ENCODE assay signal across 8 mouse cellular contexts in the genomic region with DNA sequence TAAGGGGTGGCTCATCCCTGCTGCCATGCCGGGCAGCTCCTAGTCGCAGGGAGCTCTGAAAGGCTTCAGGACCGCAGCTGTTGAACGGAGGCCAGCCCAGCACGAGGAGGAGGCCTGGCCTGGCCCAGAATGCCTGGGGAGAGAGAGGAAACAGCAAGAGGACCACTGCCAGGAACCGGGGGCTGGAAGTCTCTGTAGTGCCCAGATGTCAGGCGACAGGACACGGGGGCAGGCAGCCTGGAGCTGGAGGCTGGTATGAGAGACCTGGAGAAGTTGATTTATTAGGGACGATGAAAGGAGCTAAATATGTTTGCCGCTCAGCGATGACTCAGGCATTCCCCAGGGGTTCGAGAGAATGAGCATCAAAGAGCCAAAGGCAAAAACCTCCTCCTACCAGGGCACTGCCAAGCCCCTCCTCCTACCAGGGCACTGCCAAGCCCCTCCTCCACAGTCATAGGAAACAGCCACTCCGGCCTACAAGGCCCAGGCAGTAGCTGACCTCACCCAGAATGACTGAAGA. TPM values are rescaled to one million over a fixed set of nuclear protein-coding genes. Genes with fewer than 3 reads are reported as not detected.
DNase-seq lines count a peak whose midpoint lies in the region; ATAC-seq and TF ChIP-seq lines count a peak whose summit lies in the region.

No protein-coding gene starts in this region.

- TF ChIP-seq CTCF in cortical plate, adult 2 months (IDR thresholded peaks at IDR 0.05; ENCODE audit: extremely low read depth, insufficient read depth, low read length) = no peak
- no peak for TF ChIP-seq CTCF in stomach, postnatal 0 days (IDR thresholded peaks at IDR 0.05; ENCODE audit: low read depth)

- DNase-seq in right cerebral cortex, adult 18-20 months = peak; percentile 68
- DNase-seq in right cerebral cortex, postnatal 36 days (ENCODE audit: low spot score in 2 of 2) = no peak
- peak; percentile 83 for DNase-seq in lung, postnatal 14 days
- DNase-seq in stomach, postnatal 0 days (ENCODE audit: low spot score) = peak; percentile 62

- TF ChIP-seq POLR2A in cortical plate, adult 2 months (IDR thresholded peaks at IDR 0.05; ENCODE audit: extremely low read depth, insufficient read depth, low read length) = no peak

- no peaks in the 10 kb centered on the region for H3K4me1 ChIP-seq in cortical plate, adult 2 months (ENCODE audit: control insufficient read depth, insufficient read depth, low read length)
- peaks cover 0 to 6% of the 10 kb centered on the region in 2 experiments; a peak in 2 of 4 replicates for H3K4me1 ChIP-seq in heart, embryonic 14.5 days (ENCODE audit: control insufficient read depth in 2 of 2, insufficient read depth in 2 of 2, low read length in 2 of 2)
- no peaks in the 10 kb centered on the region; the same call in 1 of the 2 replicates for H3K4me1 ChIP-seq in kidney, embryonic 16.5 days (ENCODE audit: insufficient read depth, low read length)
- H3K4me1 ChIP-seq in stomach, postnatal 0 days (replicated peaks; ENCODE audit: control insufficient read depth, insufficient read depth) = no peaks in the 10 kb centered on the region

- H3K9ac ChIP-seq in heart, embryonic 14.5 days (ENCODE audit: low read length) = no peak overlapping the region
- H3K9ac ChIP-seq in kidney, embryonic 16.5 days (replicated peaks; ENCODE audit: low read length) = no peak overlapping the region
- no peak overlapping the region for H3K9ac ChIP-seq in stomach, postnatal 0 days (ENCODE audit: low read length)

- TF ChIP-seq EP300 in stomach, postnatal 0 days (optimal IDR thresholded peaks at IDR 0.05) = peak; percentile 31

- peak overlapping the region; percentile 48 for H3K27ac ChIP-seq in cortical plate, adult 2 months (ENCODE audit: insufficient read depth, low read length)
- H3K27ac ChIP-seq in heart, embryonic 14.5 days (replicated peaks in 1 of 2; ENCODE audit: control insufficient read depth in 1 of 2, insufficient read depth in 1 of 2, low read depth in 2 of 2, low read length in 2 of 2) = peak overlapping the region; percentile 5 to 44; a peak in 2 of 4 replicates
- H3K27ac ChIP-seq in kidney, embryonic 16.5 days (ENCODE audit: low read length) = no peak overlapping the region
- peak overlapping the region; percentile 5; the same call in 1 of the 2 replicates for H3K27ac ChIP-seq in stomach, postnatal 0 days (replicated peaks)

- H3K36me3 ChIP-seq in heart, embryonic 14.5 days (ENCODE audit: control insufficient read depth, insufficient read depth, low read length) = no peaks in the 10 kb centered on the region
- H3K36me3 ChIP-seq in kidney, embryonic 16.5 days (ENCODE audit: insufficient read depth, low read length) = no peaks in the 10 kb centered on the region
- no peaks in the 10 kb centered on the region for H3K36me3 ChIP-seq in stomach, postnatal 0 days (ENCODE audit: control insufficient read depth, insufficient read depth, low read length)

- 38% methylated on average over 13 of the region's 13 CpGs for WGBS in heart, embryonic 14.5 days
- 31% methylated on average over 13 of the region's 13 CpGs for WGBS in kidney, embryonic 16.5 days
- 21% methylated on average over 13 of the region's 13 CpGs for WGBS in stomach, postnatal 0 days

- peaks cover 16% of the 10 kb centered on the region for H3K27me3 ChIP-seq in heart, embryonic 14.5 days (ENCODE audit: control insufficient read depth, insufficient read depth, low read length)
- H3K27me3 ChIP-seq in kidney, embryonic 16.5 days (ENCODE audit: insufficient read depth, low read length) = no peaks in the 10 kb centered on the region
- H3K27me3 ChIP-seq in stomach, postnatal 0 days (ENCODE audit: control insufficient read depth, insufficient read depth, low read length) = no peaks in the 10 kb centered on the region

- peak; percentile 63 for ATAC-seq in heart, embryonic 14.5 days (ENCODE audit: insufficient number of reproducible peaks, insufficient read depth, low FRiP score, low read depth)
- ATAC-seq in kidney, embryonic 16.5 days (ENCODE audit: low FRiP score, low TSS enrichment) = peak; percentile 74
- peak; percentile 85 for ATAC-seq in stomach, postnatal 0 days (ENCODE audit: low FRiP score, low TSS enrichment)
- ATAC-seq in granulocyte monocyte progenitor cell, adult 5-6 weeks (replicated peaks; ENCODE audit: poor library complexity, severe bottlenecking) = no peak

- no peaks in the 10 kb centered on the region; the same call in 1 of the 2 replicates for H3K9me3 ChIP-seq in heart, embryonic 14.5 days (ENCODE audit: control insufficient read depth, low read length)
- H3K9me3 ChIP-seq in kidney, embryonic 16.5 days (ENCODE audit: low read length) = no peaks in the 10 kb centered on the region
- no peaks in the 10 kb centered on the region for H3K9me3 ChIP-seq in stomach, postnatal 0 days (ENCODE audit: control insufficient read depth, low read length)

- no peak overlapping the region for H3K4me3 ChIP-seq in cortical plate, adult 2 months (ENCODE audit: insufficient read depth, low read length)
- no peak overlapping the region for H3K4me3 ChIP-seq in heart, embryonic 14.5 days (ENCODE audit: control insufficient read depth in 1 of 2, insufficient read depth in 1 of 2, low read depth in 1 of 2, low read length in 2 of 2)
- no peak overlapping the region for H3K4me3 ChIP-seq in kidney, embryonic 16.5 days (ENCODE audit: low read length)
- no peak overlapping the region for H3K4me3 ChIP-seq in stomach, postnatal 0 days (ENCODE audit: low read depth, low read length)

- no peak overlapping the region; the same call in 1 of the 2 replicates for H3K4me2 ChIP-seq in heart, embryonic 14.5 days (ENCODE audit: low read length)
- no peak overlapping the region for H3K4me2 ChIP-seq in kidney, embryonic 16.5 days (replicated peaks; ENCODE audit: low read depth, low read length)
- H3K4me2 ChIP-seq in stomach, postnatal 0 days (replicated peaks; ENCODE audit: low read depth) = no peak overlapping the region

RNA-seq across cellular contexts. Expression of gene Cyth4, which starts 27.6 kb away (rescaled TPM):
- 14.0 and 15.7 TPM in 2 replicates for polyA plus RNA-seq in cortical plate, adult 2 months (2012; rRNA removed)
- polyA plus RNA-seq in heart, embryonic 14.5 days (2014; fragmentation: Nextera tagmentation; extraction: Ambion mirVana) = 2.4 and 3.3 TPM in 2 replicates
- 7.7 and 8.3 TPM in 2 replicates for polyA plus RNA-seq in kidney, embryonic 16.5 days (2015; fragmentation: Nextera tagmentation; extraction: Ambion mirVana)
- polyA plus RNA-seq in stomach, postnatal 0 days (2015; fragmentation: Nextera tagmentation; extraction: Ambion mirVana) = 5.2 and 5.8 TPM in 2 replicates
- 62.3 and 66.3 TPM in 2 replicates for total RNA-seq in granulocyte monocyte progenitor cell, adult 5-6 weeks (2014; fragmentation: Nextera tagmentation)
- 46.0 and 60.5 TPM in 2 replicates for total RNA-seq in granulocyte monocyte progenitor cell, adult 5-6 weeks (2017)

RNA-seq across cellular contexts. Expression of gene Rac2, which starts 51.9 kb away (rescaled TPM):
- polyA plus RNA-seq in cortical plate, adult 2 months (2012; rRNA removed) = 6.0 and 7.2 TPM in 2 replicates
- 8.1 and 10.0 TPM in 2 replicates for polyA plus RNA-seq in heart, embryonic 14.5 days (2014; fragmentation: Nextera tagmentation; extraction: Ambion mirVana)
- 8.3 and 10.4 TPM in 2 replicates for polyA plus RNA-seq in kidney, embryonic 16.5 days (2015; fragmentation: Nextera tagmentation; extraction: Ambion mirVana)
- 6.4 and 8.0 TPM in 2 replicates for polyA plus RNA-seq in stomach, postnatal 0 days (2015; fragmentation: Nextera tagmentation; extraction: Ambion mirVana)
- total RNA-seq in granulocyte monocyte progenitor cell, adult 5-6 weeks (2014; fragmentation: Nextera tagmentation) = 325 and 431 TPM in 2 replicates
- 94.7 and 105 TPM in 2 replicates for total RNA-seq in granulocyte monocyte progenitor cell, adult 5-6 weeks (2017)

Comparison
In these comparisons a context has a peak if more than half of its experiments do, and no peak if none do; other contexts are left out.
1. DNase-seq: peak in right cerebral cortex, adult 18-20 months (single experiment), lung, postnatal 14 days (single experiment) and stomach, postnatal 0 days (single experiment); none in right cerebral cortex, postnatal 36 days (0 of 2).